Mouse (Mus musculus) G1E (cell line): ENCODE results near the gene Bri3. TPM values are rescaled to one million over a fixed set of nuclear protein-coding genes. Genes with fewer than 3 reads are reported as not detected.

ENCODE experiments used
- ATAC-seq: 2 replicates; pipeline ENCODE4 v1.8.0; 2016; ENCODE audit warnings: mild to moderate bottlenecking; ENCODE audit not compliant: insufficient number of reproducible peaks, poor library complexity, low FRiP score, severe bottlenecking; ENCODE audit errors: extremely low read depth
- DNase-seq: peaks from one replicate; pipeline ENCODE4 v3.0.0; 2012; ENCODE audit warnings: low spot score
- H3K27me3 ChIP-seq: 2 replicates; pipeline ENCODE4 v1.6.1; 2012; ENCODE audit warnings: mild to moderate bottlenecking, low read length, inconsistent platforms; ENCODE audit not compliant: insufficient read depth
- H3K36me3 ChIP-seq: replicated peaks from 2 replicates; pipeline ENCODE3; 2012; ENCODE audit warnings: mild to moderate bottlenecking, inconsistent platforms
- H3K4me1 ChIP-seq: 2 replicates; pipeline ENCODE4 v1.6.1; 2012; ENCODE audit warnings: low read depth, low read length, inconsistent platforms, mixed read lengths; ENCODE audit not compliant: insufficient read depth
- H3K4me3 ChIP-seq: 2 replicates; pipeline ENCODE4 v1.5.1; 2012; ENCODE audit warnings: low read depth, mild to moderate bottlenecking, inconsistent platforms, low read length, moderate library complexity, mixed read lengths
- H3K9me3 ChIP-seq: replicated peaks from 2 replicates; pipeline ENCODE4 v1.6.1; 2012; ENCODE audit warnings: inconsistent platforms
- CTCF ChIP-seq: IDR thresholded peaks from 2 replicates; pipeline ENCODE4 v1.5.1; 2012; ENCODE audit warnings: low read depth, low read length, inconsistent platforms, mixed read lengths
- GATA1 ChIP-seq: IDR thresholded peaks from 2 replicates; pipeline ENCODE4 v1.6.1; 2012; ENCODE audit warnings: borderline replicate concordance, low read length, inconsistent platforms, mixed read lengths
- GATA2 ChIP-seq: IDR thresholded peaks from 2 replicates; pipeline ENCODE4 v1.6.1; 2012; ENCODE audit warnings: low read depth, low read length, inconsistent platforms, borderline replicate concordance
- POLR2AphosphoS5 ChIP-seq: IDR thresholded peaks from 2 replicates; pipeline ENCODE4 v1.6.1; 2012; ENCODE audit warnings: low read depth, low read length, inconsistent platforms; ENCODE audit not compliant: insufficient replicate concordance
- TAL1 ChIP-seq: conservative IDR thresholded peaks from 2 replicates; pipeline ENCODE4 v1.6.1; 2012; ENCODE audit warnings: low read depth, low read length, inconsistent platforms, mixed read lengths
- polyA plus RNA-seq: library from polyadenylated mRNA; stranded (reverse); fragments of >175 nt; gene quantifications from 2 replicates; pipeline ENCODE4 v1.2.3, GENCODE M21; 2012
- total RNA-seq, 2 experiments: library from RNA; stranded (forward) in 1 of 2; stranded (reverse) in 1 of 2; fragments of 200-1000 nt in 1 of 2; fragments of >200 nt in 1 of 2; fragmentation: Nextera tagmentation in 1 of 2; gene quantifications; 2 replicates each; pipeline ENCODE4 v1.2.3; 2014 to 2017

Bri3 gene
- total RNA-seq (2014; fragmentation: Nextera tagmentation) (33.0 and 37.6 TPM in 2 replicates), total RNA-seq (2017) (60.2 and 63.4 TPM in 2 replicates), polyA plus RNA-seq (58.1 and 75.9 TPM in 2 replicates)

DNA sequence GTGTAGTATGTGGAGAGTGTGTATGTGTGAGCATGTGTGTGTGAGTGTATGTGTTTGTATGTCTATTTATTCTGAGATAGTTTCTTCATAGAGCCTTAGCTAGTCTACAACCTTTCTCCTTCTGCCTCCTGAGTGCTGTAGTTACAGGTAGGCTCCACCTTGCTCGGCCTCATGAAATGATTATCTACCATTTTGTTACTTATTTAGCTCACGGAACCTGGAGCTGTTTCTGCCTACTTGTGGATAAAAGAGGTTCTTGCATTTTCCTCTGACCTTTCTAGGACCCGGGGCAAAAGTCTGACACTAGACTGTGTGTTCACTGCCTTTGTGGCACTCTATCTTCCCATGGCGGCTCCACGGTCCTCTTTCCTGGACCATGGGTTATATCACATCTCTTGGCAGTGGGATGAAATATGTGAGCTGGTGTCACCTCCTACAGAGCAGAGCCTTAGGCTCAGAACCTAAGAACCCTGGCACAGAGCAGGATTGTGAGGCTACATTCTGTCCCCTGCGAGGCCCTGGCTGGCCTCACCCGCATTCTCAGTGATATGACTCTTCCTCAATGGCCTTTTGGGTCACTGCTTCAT, at the start of gene Bri3:
TSS of gene Bri3 (plus strand) at position 537 of the 587 bp plus-strand sequence.
- no peak for DNase-seq
- H3K4me3 ChIP-seq, result no peak within 1 kb of the TSS
- no peak for ATAC-seq
- H3K27me3 ChIP-seq, result no peaks in the 10 kb centered on the region
- H3K9me3 ChIP-seq, result no peaks in the 10 kb centered on the region
- H3K36me3 ChIP-seq, result no peaks in the 10 kb centered on the region
- H3K4me1 ChIP-seq, result peaks cover 11% of the 10 kb centered on the region
- TF ChIP-seq POLR2AphosphoS5 (no peak), GATA1 (no peak)

DNA sequence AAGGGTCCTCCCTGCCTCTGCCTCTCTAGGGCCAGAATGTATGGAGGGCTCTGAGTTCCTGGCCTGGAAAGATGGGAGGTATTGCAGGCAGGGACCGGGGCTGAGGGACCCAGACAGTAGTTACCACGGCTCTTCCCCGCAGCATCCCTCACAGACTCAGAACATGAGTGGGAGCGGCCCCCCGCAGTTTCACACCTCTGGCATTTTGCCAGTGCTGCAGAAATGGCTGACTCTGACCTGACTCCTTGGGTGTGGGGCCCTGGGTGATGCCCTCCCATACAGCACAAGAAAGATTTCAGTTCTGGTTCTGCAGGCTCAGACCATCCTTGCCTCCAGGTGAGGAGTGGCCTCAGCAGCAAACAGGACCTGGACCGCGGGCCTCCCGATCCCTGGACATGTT, 48.7 kb upstream of the Bri3 start:
- H3K4me1 ChIP-seq, result peaks cover 13% of the 10 kb centered on the region
- peaks cover 30% of the 10 kb centered on the region for H3K36me3 ChIP-seq
- no peak for TF ChIP-seq GATA1
- no peak for TF ChIP-seq GATA2
- no peak for TF ChIP-seq CTCF
- TF ChIP-seq POLR2AphosphoS5, result no peak
- TF ChIP-seq TAL1, result no peak
- peaks cover 9% of the 10 kb centered on the region; the same call in 1 of the 2 replicates for H3K27me3 ChIP-seq
- ATAC-seq (no peak), DNase-seq (no peak)
- no peak overlapping the region for H3K4me3 ChIP-seq
- no peaks in the 10 kb centered on the region for H3K9me3 ChIP-seq

DNA sequence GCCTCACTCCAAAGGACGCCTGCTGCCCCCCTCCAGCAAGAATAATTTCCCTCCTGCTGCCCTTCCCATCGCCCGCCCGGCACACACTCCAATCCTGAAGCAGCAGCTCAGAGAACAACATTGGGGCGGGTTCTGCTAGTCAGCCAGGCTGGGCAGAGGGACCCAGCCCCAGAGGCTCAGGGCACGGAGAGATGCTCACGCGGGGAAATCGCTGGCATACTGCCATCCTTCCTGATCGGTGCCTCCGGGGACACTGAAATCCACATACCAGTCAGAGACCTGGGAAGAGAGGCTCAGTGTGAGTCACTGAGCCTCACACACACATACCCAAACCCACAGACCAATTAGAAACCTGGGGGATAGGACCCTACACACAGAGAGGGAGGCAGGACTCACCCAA, 43.6 kb upstream of the Bri3 start:
- no peaks in the 10 kb centered on the region for H3K4me1 ChIP-seq
- TF ChIP-seq CTCF (no peak), GATA1 (no peak), TAL1 (no peak), POLR2AphosphoS5 (no peak), GATA2 (no peak)
- H3K36me3 ChIP-seq, result peaks cover 8% of the 10 kb centered on the region
- peaks cover 9% of the 10 kb centered on the region; the same call in 1 of the 2 replicates for H3K27me3 ChIP-seq
- H3K9me3 ChIP-seq, result no peaks in the 10 kb centered on the region; the same call in 1 of the 2 replicates
- H3K4me3 ChIP-seq, result no peak overlapping the region
- ATAC-seq (no peak), DNase-seq (no peak)

DNA sequence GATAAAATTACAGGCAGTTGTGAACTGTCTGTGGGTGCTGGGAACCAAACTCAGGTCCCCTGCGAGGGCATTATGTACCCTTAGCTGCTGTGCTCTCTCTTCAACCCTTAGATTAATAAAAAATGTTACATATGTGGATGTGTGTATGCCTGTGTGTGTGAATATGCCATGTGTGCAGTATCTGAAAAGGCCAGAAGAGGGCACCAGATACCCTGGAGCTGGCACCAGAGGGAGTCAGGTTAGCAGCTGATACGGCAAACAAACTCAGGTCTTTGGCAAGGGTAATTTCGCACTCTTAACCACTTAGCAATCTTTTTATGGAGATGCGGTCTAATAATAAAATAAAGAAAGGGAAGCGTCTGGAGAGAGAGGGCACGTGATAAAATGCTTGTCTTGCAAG, 41.8 kb upstream of the Bri3 start:
- Histone ChIP-seq H3K9me3 (no peaks in the 10 kb centered on the region; the same call in 1 of the 2 replicates), H3K4me3 (no peak overlapping the region), H3K27me3 (peaks cover 9% of the 10 kb centered on the region; the same call in 1 of the 2 replicates), H3K36me3 (peaks cover 17% of the 10 kb centered on the region), H3K4me1 (0 out of 2 replicates have a peak, but pooled peaks cover 2% of the 10 kb centered on the region)
- TF ChIP-seq TAL1 (no peak), GATA2 (no peak), CTCF (no peak), POLR2AphosphoS5 (no peak), GATA1 (no peak)
- DNase-seq (no peak), ATAC-seq (no peak)

DNA sequence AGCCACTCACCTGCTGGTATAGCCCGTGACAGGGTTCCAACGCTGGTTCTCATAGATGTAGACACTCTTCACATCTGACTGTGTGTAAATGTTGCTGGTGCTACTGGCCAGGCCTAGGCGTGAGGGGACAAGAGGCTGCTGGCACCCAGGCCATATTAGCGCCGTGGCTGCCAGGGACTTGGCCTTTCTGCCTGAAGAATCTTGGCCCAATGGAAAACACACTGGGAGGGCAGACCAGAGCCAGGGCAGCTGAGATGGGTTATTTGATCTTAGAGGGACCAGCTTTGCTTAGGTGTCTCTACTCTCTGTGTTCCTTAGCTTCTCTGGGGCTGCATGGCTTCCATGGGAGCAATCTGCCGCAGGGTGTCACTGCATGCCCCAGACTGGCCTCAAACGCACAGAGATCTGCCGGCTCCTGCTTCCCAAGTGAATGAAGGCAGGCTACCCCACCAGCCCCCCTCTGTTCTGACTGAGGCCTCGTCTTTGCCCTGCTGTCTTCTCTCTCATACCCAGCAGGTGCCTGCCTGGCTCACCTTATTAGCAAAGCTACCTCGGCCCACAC, 40.8 kb upstream of the Bri3 start:
- H3K27me3 ChIP-seq, result peaks cover 9% of the 10 kb centered on the region; the same call in 1 of the 2 replicates
- no peak for ATAC-seq
- H3K4me3 ChIP-seq, result no peak overlapping the region
- 0 out of 2 replicates have a peak, but pooled peaks cover 3% of the 10 kb centered on the region for H3K4me1 ChIP-seq
- no peaks in the 10 kb centered on the region; the same call in 1 of the 2 replicates for H3K9me3 ChIP-seq
- no peak for DNase-seq
- TF ChIP-seq GATA1, result no peak
- TF ChIP-seq CTCF, result no peak
- TF ChIP-seq TAL1, result no peak
- TF ChIP-seq POLR2AphosphoS5, result no peak
- no peak for TF ChIP-seq GATA2
- H3K36me3 ChIP-seq, result peaks cover 23% of the 10 kb centered on the region

DNA sequence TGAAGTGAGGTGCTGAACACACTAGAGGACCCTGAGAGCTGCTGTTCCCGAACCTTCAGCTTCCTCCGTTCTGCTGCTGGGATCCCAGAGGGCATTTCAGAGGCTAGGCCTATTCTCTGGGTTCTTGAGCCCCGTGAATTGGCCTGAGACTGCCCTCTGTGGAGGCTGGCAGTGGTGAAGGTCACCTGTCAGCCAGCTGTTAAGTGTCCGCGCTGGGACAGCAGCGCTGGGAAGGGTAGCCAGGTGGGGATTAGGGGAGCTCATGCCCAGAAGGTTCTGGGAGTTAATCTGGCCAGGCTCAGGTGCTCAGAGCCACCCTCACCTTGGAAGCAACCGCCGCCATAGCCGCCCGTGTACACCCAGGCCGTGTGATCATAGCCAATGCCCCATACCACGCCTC, 39.9 kb upstream of the Bri3 start:
- no peak overlapping the region for H3K4me3 ChIP-seq
- H3K4me1 ChIP-seq, result 0 out of 2 replicates have a peak, but pooled peaks cover 3% of the 10 kb centered on the region
- ATAC-seq (no peak), DNase-seq (no peak)
- H3K27me3 ChIP-seq, result peaks cover 9% of the 10 kb centered on the region; the same call in 1 of the 2 replicates
- no peak for TF ChIP-seq CTCF
- TF ChIP-seq POLR2AphosphoS5, result no peak
- TF ChIP-seq TAL1, result no peak
- no peak for TF ChIP-seq GATA2
- no peak for TF ChIP-seq GATA1
- H3K9me3 ChIP-seq, result no peaks in the 10 kb centered on the region; the same call in 1 of the 2 replicates
- H3K36me3 ChIP-seq, result peaks cover 25% of the 10 kb centered on the region
